9 mouse cellular contexts compared by ENCODE assay signal in the genomic region with DNA sequence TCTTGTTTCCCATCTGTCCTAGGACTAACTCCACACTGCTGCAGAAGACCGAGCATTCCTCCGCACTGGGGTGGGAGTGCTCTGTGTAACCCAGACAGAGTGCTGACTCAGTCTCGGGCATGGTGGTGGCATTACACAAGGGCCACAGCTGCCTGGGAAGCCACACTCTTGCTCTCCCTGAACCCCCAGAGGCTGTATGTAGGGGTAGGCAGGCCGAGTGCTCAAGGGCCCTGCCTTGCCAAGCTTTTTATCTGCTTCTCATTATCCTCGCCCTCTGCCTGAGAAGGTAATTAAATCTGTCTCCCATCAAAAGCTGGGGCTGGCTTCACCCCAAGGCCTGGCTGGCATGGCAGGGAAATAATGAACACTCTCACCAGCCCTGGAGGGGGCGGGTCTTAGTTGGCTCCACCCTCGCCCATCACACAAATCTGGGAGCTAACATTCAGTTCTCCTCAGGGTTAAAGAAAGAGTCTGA. TPM values are rescaled to one million over a fixed set of nuclear protein-coding genes. Genes with fewer than 3 reads are reported as not detected.
DNase-seq lines count a peak whose midpoint lies in the region; ATAC-seq lines count a peak whose summit lies in the region.
"Had no signal": no experiment of that assay in that cellular context is flagged by ENCODE, and none has a peak within 500 bp of the region (broad histone marks: within the 10 kb centered on the region; RNA-seq: fewer than 3 reads in every experiment).

No protein-coding gene starts in this region.

- H3K36me3 ChIP-seq in hindbrain, embryonic 15.5 days = no peaks in the 10 kb centered on the region
- H3K36me3 ChIP-seq in midbrain, embryonic 14.5 days (ENCODE audit: control insufficient read depth, insufficient read depth, low read length) = no peaks in the 10 kb centered on the region

- peaks cover 35% of the 10 kb centered on the region for H3K4me1 ChIP-seq in hindbrain, embryonic 15.5 days (replicated peaks)
- peaks cover 33% of the 10 kb centered on the region for H3K4me1 ChIP-seq in midbrain, embryonic 14.5 days (ENCODE audit: control insufficient read depth, insufficient read depth, low read length)

- H3K27me3 ChIP-seq in hindbrain, embryonic 15.5 days = no peaks in the 10 kb centered on the region
- H3K27me3 ChIP-seq in midbrain, embryonic 14.5 days (ENCODE audit: control insufficient read depth, insufficient read depth, low read length) = no peaks in the 10 kb centered on the region

- H3K4me2 ChIP-seq in hindbrain, embryonic 15.5 days = no peak overlapping the region
- H3K4me2 ChIP-seq in midbrain, embryonic 14.5 days (ENCODE audit: low read length) = no peak overlapping the region

- H3K27ac ChIP-seq in hindbrain, embryonic 15.5 days (replicated peaks) = peak overlapping the region; percentile 48
- peak overlapping the region; percentile 61 for H3K27ac ChIP-seq in midbrain, embryonic 14.5 days (replicated peaks; ENCODE audit: low read depth, low read length)

- H3K4me3 ChIP-seq in hindbrain, embryonic 15.5 days = no peak overlapping the region
- H3K4me3 ChIP-seq in midbrain, embryonic 14.5 days (replicated peaks; ENCODE audit: low read depth, low read length) = no peak overlapping the region

- peak; percentile 84 for ATAC-seq in hindbrain, embryonic 15.5 days (ENCODE audit: low FRiP score, low read depth)
- peak; percentile 73 for ATAC-seq in midbrain, embryonic 14.5 days (ENCODE audit: low FRiP score, low TSS enrichment)

- 45% methylated on average over 7 of the region's 7 CpGs for WGBS in hindbrain, embryonic 15.5 days
- 46% methylated on average over 7 of the region's 7 CpGs for WGBS in midbrain, embryonic 14.5 days

- H3K9me3 ChIP-seq in hindbrain, embryonic 15.5 days = no peaks in the 10 kb centered on the region
- no peaks in the 10 kb centered on the region for H3K9me3 ChIP-seq in midbrain, embryonic 14.5 days (ENCODE audit: control insufficient read depth, low read length)

- intact Hi-C loops in heart, postnatal 36 days (cut with DNase I) = no loop called here

- no peak overlapping the region for H3K9ac ChIP-seq in hindbrain, embryonic 15.5 days
- no peak overlapping the region for H3K9ac ChIP-seq in midbrain, embryonic 14.5 days (replicated peaks; ENCODE audit: low read length)

- peak; percentile 91 to 94 for DNase-seq in cerebellum, postnatal 10 days
- no peak for DNase-seq in cerebellum, adult 11 months
- peak; percentile 66 for DNase-seq in NIH3T3 (ENCODE audit: low read depth)
- DNase-seq in midbrain, embryonic 14.5 days = peak; percentile 81
- DNase-seq in thymus, adult 18-20 months = no peak
- no peak for DNase-seq in heart, postnatal 36 days
- DNase-seq in heart, adult 9 months (ENCODE audit: low spot score in 2 of 2) = no peak
- DNase-seq: lung, postnatal 4 days had no signal

RNA-seq across cellular contexts. Expression of a gene that starts 30.9 kb away (rescaled TPM):
- 12.9 and 14.5 TPM in 2 replicates for polyA plus RNA-seq in hindbrain, embryonic 15.5 days (2015; fragmentation: Nextera tagmentation; extraction: Ambion mirVana)
- polyA plus RNA-seq in midbrain, embryonic 14.5 days (2014; fragmentation: Nextera tagmentation; extraction: Ambion mirVana) = 10.5 and 21.2 TPM in 2 replicates
- total RNA-seq in heart, postnatal 36 days (2021) = 10 to 100 TPM; 15.0 to 19.2 TPM

Comparison
In these comparisons a context has a peak if more than half of its experiments do, and no peak if none do; other contexts are left out.
1. DNase-seq: peak in cerebellum, postnatal 10 days (2 of 2), NIH3T3 (single experiment) and midbrain, embryonic 14.5 days (single experiment); none in cerebellum, adult 11 months (single experiment), thymus, adult 18-20 months (0 of 2), heart, postnatal 36 days (0 of 2) and heart, adult 9 months (0 of 2).